Comparison of ENCODE assay signal across 14 mouse cellular contexts in the genomic region with DNA sequence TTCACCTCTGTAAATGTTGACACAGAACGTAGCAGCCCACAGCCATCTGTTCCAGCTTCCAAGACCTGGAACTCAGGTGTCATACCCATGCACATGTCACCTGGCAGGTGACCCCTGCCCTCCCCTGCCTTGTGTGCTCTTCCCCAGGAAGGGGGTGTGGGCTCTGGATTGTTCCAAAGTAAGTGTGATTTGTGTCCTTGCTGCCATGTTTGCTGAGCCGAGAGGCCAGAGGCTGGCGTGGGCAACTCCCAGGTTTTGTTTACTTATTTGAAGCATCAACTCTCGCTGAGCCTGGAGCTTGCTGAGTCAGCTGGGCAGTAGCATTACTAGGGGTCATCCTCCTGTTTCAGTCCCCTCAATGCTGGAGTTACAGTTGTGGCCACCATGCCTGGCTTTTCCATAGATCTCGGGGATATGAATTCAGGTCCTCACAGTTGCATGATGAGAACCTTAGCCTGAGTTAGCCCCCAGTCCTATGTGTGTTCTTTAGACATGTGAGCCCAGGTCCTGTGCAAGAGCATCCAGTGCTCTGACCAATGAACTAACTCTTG. TPM values are rescaled to one million over a fixed set of nuclear protein-coding genes. Genes with fewer than 3 reads are reported as not detected.
DNase-seq lines count a peak whose midpoint lies in the region; ATAC-seq and TF ChIP-seq lines count a peak whose summit lies in the region.
"Had no signal": no experiment of that assay in that cellular context is flagged by ENCODE, and none has a peak within 500 bp of the region (broad histone marks: within the 10 kb centered on the region; RNA-seq: fewer than 3 reads in every experiment).

A gene (plus strand): TSS at position 501 of the 551 bp plus-strand sequence.

- WGBS in kidney, embryonic 16.5 days, result 69% methylated on average over 5 of the region's 5 CpGs
- WGBS in kidney, adult 2 months, result 66% methylated on average over 5 of the region's 5 CpGs
- 90% methylated on average over 5 of the region's 5 CpGs for WGBS in embryonic facial prominence, embryonic 10.5 days
- WGBS in liver, embryonic 15.5 days (ENCODE audit: insufficient replicate concordance), result 54% methylated on average over 5 of the region's 5 CpGs

- no peak for TF ChIP-seq CTCF in gastrocnemius, adult 2 months (IDR thresholded peaks at IDR 0.05)
- TF ChIP-seq CTCF in kidney, adult 2 months (conservative IDR thresholded peaks at IDR 0.05; ENCODE audit: insufficient read depth, insufficient read length, low read depth, low read length), result no peak

- intact Hi-C loops in gastrocnemius, adult 2 months (cut with DNase I), result no loop called here

- H3K9ac ChIP-seq in kidney, embryonic 16.5 days (replicated peaks; ENCODE audit: low read length), result peak within 1 kb of the TSS; percentile 5; the same call in 1 of the 2 replicates
- H3K9ac ChIP-seq in liver, embryonic 15.5 days, result no peak within 1 kb of the TSS

- DNase-seq in gastrocnemius, adult 2 months, result no peak
- DNase-seq in gastrocnemius, adult 8-10 months (ENCODE audit: low spot score in 2 of 2), result no peak
- DNase-seq in kidney, adult 2 months, result no peak
- DNase-seq in embryonic facial prominence, embryonic 10.5 days (ENCODE audit: low spot score), result no peak
- DNase-seq in B cell, adult 2 months, result no peak
- DNase-seq: adrenal gland, adult 8-10 months; cerebellum, adult 8-10 months; lung, postnatal 14 days; retina, postnatal 1 day; thymus, postnatal 36 days had no signal

- H3K36me3 ChIP-seq in kidney, embryonic 16.5 days (ENCODE audit: insufficient read depth, low read length), result peaks cover 29% of the 10 kb centered on the region
- H3K36me3 ChIP-seq in kidney, adult 2 months (ENCODE audit: control insufficient read depth, insufficient read depth, low read length), result no peaks in the 10 kb centered on the region
- peaks cover 51% of the 10 kb centered on the region for H3K36me3 ChIP-seq in embryonic facial prominence, embryonic 10.5 days (replicated peaks)
- peaks cover 29% of the 10 kb centered on the region for H3K36me3 ChIP-seq in liver, embryonic 15.5 days (replicated peaks)

- H3K4me1 ChIP-seq in kidney, embryonic 16.5 days (ENCODE audit: insufficient read depth, low read length), result peaks cover 35% of the 10 kb centered on the region
- H3K4me1 ChIP-seq in kidney, adult 2 months (ENCODE audit: control insufficient read depth, insufficient read depth, low read length), result peaks cover 22% of the 10 kb centered on the region; the same call in 1 of the 2 replicates
- peaks cover 39% of the 10 kb centered on the region for H3K4me1 ChIP-seq in embryonic facial prominence, embryonic 10.5 days
- H3K4me1 ChIP-seq in liver, embryonic 15.5 days (replicated peaks), result peaks cover 70% of the 10 kb centered on the region

- no peak within 1 kb of the TSS for H3K4me2 ChIP-seq in kidney, embryonic 16.5 days (replicated peaks; ENCODE audit: low read depth, low read length)
- H3K4me2 ChIP-seq in liver, embryonic 15.5 days, result no peak within 1 kb of the TSS

- H3K9me3 ChIP-seq in kidney, embryonic 16.5 days (ENCODE audit: low read length), result no peaks in the 10 kb centered on the region
- no peaks in the 10 kb centered on the region for H3K9me3 ChIP-seq in embryonic facial prominence, embryonic 10.5 days
- H3K9me3 ChIP-seq in liver, embryonic 15.5 days (replicated peaks), result no peaks in the 10 kb centered on the region

- no peaks in the 10 kb centered on the region for H3K27me3 ChIP-seq in kidney, embryonic 16.5 days (ENCODE audit: insufficient read depth, low read length)
- H3K27me3 ChIP-seq in kidney, adult 2 months (replicated peaks; ENCODE audit: control insufficient read depth, insufficient read depth, low read length), result no peaks in the 10 kb centered on the region
- H3K27me3 ChIP-seq in embryonic facial prominence, embryonic 10.5 days (replicated peaks; ENCODE audit: low read depth, poor library complexity, severe bottlenecking), result 0 out of 2 replicates have a peak, but pooled peaks cover 3% of the 10 kb centered on the region
- H3K27me3 ChIP-seq in liver, embryonic 15.5 days, result no peaks in the 10 kb centered on the region; the same call in 1 of the 2 replicates

- no peak within 1 kb of the TSS for H3K4me3 ChIP-seq in gastrocnemius, adult 2 months
- no peak within 1 kb of the TSS for H3K4me3 ChIP-seq in kidney, embryonic 16.5 days (ENCODE audit: low read length)
- H3K4me3 ChIP-seq in kidney, adult 2 months (ENCODE audit: insufficient read depth, low read depth, low read length), result no peak within 1 kb of the TSS
- no peak within 1 kb of the TSS for H3K4me3 ChIP-seq in embryonic facial prominence, embryonic 10.5 days
- no peak within 1 kb of the TSS for H3K4me3 ChIP-seq in liver, embryonic 15.5 days (replicated peaks)

- no peak for ATAC-seq in kidney, embryonic 16.5 days (ENCODE audit: low FRiP score, low TSS enrichment)
- no peak for ATAC-seq in liver, embryonic 15.5 days (ENCODE audit: insufficient read depth)
- no peak for ATAC-seq in megakaryocyte, adult 5-6 weeks (ENCODE audit: poor library complexity, severe bottlenecking)

- H3K27ac ChIP-seq in gastrocnemius, adult 2 months, result peak within 1 kb of the TSS; percentile 40
- peak within 1 kb of the TSS; percentile 44; the same call in 1 of the 2 replicates for H3K27ac ChIP-seq in kidney, embryonic 16.5 days (ENCODE audit: low read length)
- no peak within 1 kb of the TSS for H3K27ac ChIP-seq in kidney, adult 2 months (ENCODE audit: insufficient read depth, low read depth, low read length)
- H3K27ac ChIP-seq in embryonic facial prominence, embryonic 10.5 days (replicated peaks), result peak within 1 kb of the TSS; percentile 49; the same call in 1 of the 2 replicates
- peak within 1 kb of the TSS; percentile 61 for H3K27ac ChIP-seq in liver, embryonic 15.5 days (replicated peaks)

- no peak for TF ChIP-seq POLR2A in kidney, adult 2 months (IDR thresholded peaks at IDR 0.05; ENCODE audit: low read depth, low read length)

RNA-seq across cellular contexts. Expression of the gene that starts here (rescaled TPM):
- 1 to 10 TPM in 1 of 2 experiments, under 1 TPM in 1; 0.84 to 1.0 TPM for total RNA-seq in gastrocnemius, adult 2 months (2021)
- total RNA-seq in gastrocnemius, adult 8-10 months (2022), result 1 to 10 TPM in 2 of 4 experiments, under 1 TPM in 1, not detected in 1; 0.43 to 1.1 (median 1.1) TPM
- 1.4 and 1.6 TPM in 2 replicates for polyA plus RNA-seq in kidney, embryonic 16.5 days (2015; fragmentation: Nextera tagmentation; extraction: Ambion mirVana)
- 1.0 and 2.8 TPM in 2 replicates for polyA plus RNA-seq in kidney, adult 2 months (2012; rRNA removed)
- 1.8 and 3.1 TPM in 2 replicates for polyA plus RNA-seq in embryonic facial prominence, embryonic 10.5 days (2016; fragmentation: Nextera tagmentation; extraction: Ambion mirVana)
- polyA plus RNA-seq in liver, embryonic 15.5 days (2015; fragmentation: Nextera tagmentation; extraction: Ambion mirVana), result 0.56 TPM in 1 of 2 replicates, not detected in the other
- not detected in 2 replicates for total RNA-seq in megakaryocyte, adult 5-6 weeks (2015)
- 0.26 and 1.4 TPM in 2 replicates for total RNA-seq in megakaryocyte, adult 5-6 weeks (2017)
- polyA plus RNA-seq: embryonic facial prominence, embryonic 11.5 days had no signal
